8 mouse cellular contexts compared by ENCODE assay signal in the genomic region with DNA sequence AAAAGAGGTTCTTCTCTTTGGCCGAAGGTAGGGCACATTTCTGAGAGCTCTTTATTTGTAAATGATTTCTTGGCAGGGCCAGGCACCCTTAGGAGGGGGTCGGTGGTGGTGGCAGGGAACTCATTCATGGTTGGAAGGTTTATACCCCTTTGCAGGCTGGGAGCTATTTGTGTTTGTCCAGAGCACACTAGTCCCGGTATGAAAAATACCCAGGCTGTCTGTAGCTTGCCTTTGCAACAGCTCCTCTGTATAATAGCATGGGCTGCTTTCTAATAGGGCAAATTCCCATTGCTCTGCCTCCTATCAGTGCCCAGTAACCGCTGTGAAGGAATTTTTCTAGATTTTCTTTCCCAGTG. TPM values are rescaled to one million over a fixed set of nuclear protein-coding genes. Genes with fewer than 3 reads are reported as not detected.
A peak's percentile ranks its signal among the peaks of the same experiment; 100 is the strongest.
DNase-seq lines count a peak whose midpoint lies in the region; ATAC-seq and TF ChIP-seq lines count a peak whose summit lies in the region.

No protein-coding gene starts in this region.

- H3K9me3 ChIP-seq in kidney, embryonic 16.5 days (ENCODE audit: low read length), result peaks cover 2% of the 10 kb centered on the region; the same call in 1 of the 2 replicates
- H3K9me3 ChIP-seq in intestine, embryonic 15.5 days, result no peaks in the 10 kb centered on the region
- H3K9me3 ChIP-seq in midbrain, postnatal 0 days (ENCODE audit: low read length), result peaks cover under 1% of the 10 kb centered on the region; the same call in 1 of the 2 replicates

- H3K4me2 ChIP-seq in kidney, embryonic 16.5 days (replicated peaks; ENCODE audit: low read depth, low read length), result peak overlapping the region; percentile 72
- peak overlapping the region; percentile 89 for H3K4me2 ChIP-seq in intestine, embryonic 15.5 days (replicated peaks)
- H3K4me2 ChIP-seq in midbrain, postnatal 0 days (ENCODE audit: low read depth, low read length, poor library complexity, severe bottlenecking), result peak overlapping the region; percentile 90; the same call in 1 of the 2 replicates

- H3K4me3 ChIP-seq in kidney, embryonic 16.5 days (ENCODE audit: low read length), result peak overlapping the region; percentile 49
- peak overlapping the region; percentile 12; the same call in 1 of the 2 replicates for H3K4me3 ChIP-seq in embryonic fibroblast, embryonic 13.5 days (ENCODE audit: insufficient read depth, low read length)
- peak overlapping the region; percentile 41 for H3K4me3 ChIP-seq in intestine, embryonic 15.5 days (replicated peaks)
- H3K4me3 ChIP-seq in midbrain, postnatal 0 days (ENCODE audit: low read depth, low read length), result peak overlapping the region; percentile 49

- peaks cover 35% of the 10 kb centered on the region for H3K4me1 ChIP-seq in kidney, embryonic 16.5 days (ENCODE audit: insufficient read depth, low read length)
- H3K4me1 ChIP-seq in embryonic fibroblast, embryonic 13.5 days (ENCODE audit: control insufficient read depth, insufficient read depth, low read length), result peaks cover 3% of the 10 kb centered on the region; the same call in 1 of the 2 replicates
- peaks cover 12% of the 10 kb centered on the region for H3K4me1 ChIP-seq in intestine, embryonic 15.5 days (replicated peaks)
- no peaks in the 10 kb centered on the region for H3K4me1 ChIP-seq in midbrain, postnatal 0 days (ENCODE audit: insufficient read depth, low read length)

- no peak for TF ChIP-seq CTCF in embryonic fibroblast, embryonic 13.5 days (IDR thresholded peaks at IDR 0.05; ENCODE audit: borderline replicate concordance, insufficient read depth, low read length)
- TF ChIP-seq CTCF in midbrain, postnatal 0 days (IDR thresholded peaks at IDR 0.05), result no peak

- WGBS in kidney, embryonic 16.5 days, result 3% methylated on average over 4 of the region's 4 CpGs
- WGBS in intestine, embryonic 15.5 days, result 7% methylated on average over 4 of the region's 4 CpGs
- WGBS in midbrain, postnatal 0 days, result 5% methylated on average over 4 of the region's 4 CpGs

- H3K9ac ChIP-seq in kidney, embryonic 16.5 days (replicated peaks; ENCODE audit: low read length), result no peak overlapping the region
- no peak overlapping the region for H3K9ac ChIP-seq in intestine, embryonic 15.5 days
- no peak overlapping the region for H3K9ac ChIP-seq in midbrain, postnatal 0 days (replicated peaks; ENCODE audit: low read length, poor library complexity, severe bottlenecking)

- no peak for TF ChIP-seq POLR2A in embryonic fibroblast, embryonic 13.5 days (IDR thresholded peaks at IDR 0.05; ENCODE audit: low read depth, low read length)

- ATAC-seq in kidney, embryonic 16.5 days (ENCODE audit: low FRiP score, low TSS enrichment), result peak; percentile 79
- ATAC-seq in intestine, embryonic 15.5 days, result no peak
- no peak for ATAC-seq in midbrain, postnatal 0 days (ENCODE audit: low FRiP score)
- ATAC-seq in inflammation-experienced regulatory T-cells, adult 6 months, result no peak

- no peak for DNase-seq in kidney, postnatal 25 days
- DNase-seq in midbrain, postnatal 0 days (ENCODE audit: low spot score), result no peak
- DNase-seq in testis, postnatal 14 days (ENCODE audit: low spot score), result no peak
- no peak for DNase-seq in urinary bladder, postnatal 4 days (ENCODE audit: low spot score in 2 of 2)

- H3K27ac ChIP-seq in kidney, embryonic 16.5 days (ENCODE audit: low read length), result peak overlapping the region; percentile 80
- H3K27ac ChIP-seq in embryonic fibroblast, embryonic 13.5 days (ENCODE audit: insufficient read depth, low read length), result no peak overlapping the region
- no peak overlapping the region for H3K27ac ChIP-seq in intestine, embryonic 15.5 days
- no peak overlapping the region for H3K27ac ChIP-seq in midbrain, postnatal 0 days (ENCODE audit: low read depth, low read length)

- peaks cover 50% of the 10 kb centered on the region for H3K27me3 ChIP-seq in kidney, embryonic 16.5 days (ENCODE audit: insufficient read depth, low read length)
- peaks cover 51% of the 10 kb centered on the region for H3K27me3 ChIP-seq in intestine, embryonic 15.5 days (replicated peaks)
- peaks cover 45% of the 10 kb centered on the region for H3K27me3 ChIP-seq in midbrain, postnatal 0 days (ENCODE audit: insufficient read depth, low read length)

- no peaks in the 10 kb centered on the region for H3K36me3 ChIP-seq in kidney, embryonic 16.5 days (ENCODE audit: insufficient read depth, low read length)
- no peaks in the 10 kb centered on the region for H3K36me3 ChIP-seq in intestine, embryonic 15.5 days
- H3K36me3 ChIP-seq in midbrain, postnatal 0 days (ENCODE audit: insufficient read depth, low read length), result no peaks in the 10 kb centered on the region

RNA-seq across cellular contexts. Expression of gene Foxd1, which starts 37.6 kb away (rescaled TPM):
- 2.5 and 3.1 TPM in 2 replicates for polyA plus RNA-seq in kidney, embryonic 16.5 days (2015; fragmentation: Nextera tagmentation; extraction: Ambion mirVana)
- 5.9 and 6.3 TPM in 2 replicates for polyA plus RNA-seq in embryonic fibroblast, embryonic 13.5 days (2011; ENCODE audit: insufficient read length, low read depth, missing spikeins)
- 0.03 TPM in 1 of 2 replicates, not detected in the other for polyA plus RNA-seq in intestine, embryonic 15.5 days (2015; fragmentation: Nextera tagmentation; extraction: Ambion mirVana)
- 2.4 and 2.5 TPM in 2 replicates for total RNA-seq in midbrain, postnatal 0 days (2014; rRNA removed)
- 0.59 and 0.74 TPM in 2 replicates for polyA plus RNA-seq in midbrain, postnatal 0 days (2015; fragmentation: Nextera tagmentation; extraction: Ambion mirVana)
- polyA plus RNA-seq in inflammation-experienced regulatory T-cells, adult 6 months (2017; shearing (Covaris generic)), result not detected
